Mouse (Mus musculus) c-Kit-positive CD71-negative TER-119-negative erythroid progenitor cells, embryonic 14.5 days (primary cell): Measurements from ENCODE around the gene Kdm3a.

Source experiments
- DNase-seq: peaks from one replicate; pipeline ENCODE4 v3.0.0-alpha.2; 2013; ENCODE audit warnings: low read depth

Gene Kdm3a

GRCm38 (mm10) chr6:71579478-71579877 lies 53.3 kb downstream of the Kdm3a start:
- DNase-seq, result no peak

- DNase-seq, result no peak
Observed at GRCm38 (mm10) chr6:71575359-71575758, 57.4 kb downstream of the Kdm3a start.

GRCm38 (mm10) chr6:71569025-71569424 lies 63.8 kb downstream of the Kdm3a start:
- no peak for DNase-seq

- DNase-seq, result no peak
Observed at GRCm38 (mm10) chr6:71568616-71569015, 64.2 kb downstream of the Kdm3a start.

GRCm38 (mm10) chr6:71556826-71557225 lies 76.0 kb downstream of the Kdm3a start:
- no peak for DNase-seq

- no peak for DNase-seq
Observed at GRCm38 (mm10) chr6:71555507-71555951, 77.3 kb downstream of the Kdm3a start.

- DNase-seq, result peak; percentile 85
Observed at GRCm38 (mm10) chr6:71543686-71544499, 88.9 kb downstream of the Kdm3a start, which contains the start of gene Chmp3. TSS of gene Chmp3 (plus strand) at chr6:71543797.
